Mouse (Mus musculus) lung, postnatal 4 days (tissue): ENCODE results near the gene Rnh1.

Experiments
- DNase-seq, 2 experiments: peaks; one replicate each; pipeline ENCODE4 v3.0.0; 2021

The Rnh1 gene

GRCm38 (mm10) chr7:141204546-141204945, 31.9 kb upstream of the Rnh1 start:
- DNase-seq, result no peak

GRCm38 (mm10) chr7:141198121-141198520, 25.5 kb upstream of the Rnh1 start:
- no peak for DNase-seq

DNA sequence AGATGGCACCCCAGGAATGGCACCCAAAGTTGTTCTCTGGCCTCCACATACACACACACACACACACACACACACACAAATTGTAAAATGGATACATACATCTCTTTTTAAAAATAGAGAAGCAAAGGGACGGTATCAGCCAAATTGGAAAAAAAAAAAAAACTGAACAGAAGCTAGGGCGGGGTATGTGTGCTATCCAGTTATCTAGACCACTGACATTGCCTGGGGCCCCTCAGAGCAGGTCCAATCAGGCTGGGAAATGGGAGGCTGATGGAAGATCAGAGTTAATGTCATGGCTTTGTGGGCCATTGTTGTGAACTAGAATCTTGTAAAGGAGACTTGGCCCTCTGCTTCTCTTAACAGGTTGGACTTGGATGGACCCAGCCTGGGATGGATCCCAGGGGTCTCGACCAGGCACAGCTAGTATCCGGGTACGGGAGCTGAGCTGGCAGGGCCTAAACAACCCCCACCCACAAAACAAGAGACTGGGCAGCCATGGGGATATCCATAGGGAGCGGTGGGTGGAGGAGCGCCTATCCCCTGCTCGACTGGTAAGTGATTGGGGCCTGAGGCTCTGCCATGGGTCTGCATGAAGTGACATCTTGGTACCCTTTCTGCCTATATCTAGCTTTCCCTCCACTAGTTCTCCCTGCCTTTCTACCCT, 24.1 kb upstream of the Rnh1 start:
- no peak for DNase-seq

DNA sequence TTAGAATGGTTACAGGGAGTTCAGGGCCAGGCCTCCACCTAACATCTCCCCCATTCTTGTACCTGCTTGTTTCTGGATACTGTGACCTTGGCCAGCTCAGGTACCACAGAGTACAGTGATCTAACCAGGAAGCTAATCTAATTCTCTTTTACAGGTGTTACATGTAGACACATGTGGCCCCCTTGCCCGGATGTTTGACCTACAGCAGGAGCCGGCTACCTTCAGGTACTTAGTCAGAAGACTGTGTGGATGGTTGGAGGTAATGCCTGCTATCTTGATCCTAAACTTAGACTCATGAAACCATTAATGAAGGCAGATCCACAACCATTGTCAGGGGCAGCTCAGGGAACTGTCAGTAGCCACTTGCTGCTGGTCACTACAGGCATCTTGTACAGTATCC, 23.1 kb upstream of the Rnh1 start:
- no peak for DNase-seq

- peak; percentile 91 to 92 for DNase-seq
These were observed 22.2 kb upstream of the Rnh1 start for GRCm38 (mm10) chr7:141194830-141195229.

GRCm38 (mm10) chr7:141194409-141194808, 21.8 kb upstream of the Rnh1 start:
- no peak for DNase-seq

- peak; percentile 98 to 99 for DNase-seq
These were observed 21.3 kb upstream of the Rnh1 start, which contains the start of the genes Hras and Lrrc56 for GRCm38 (mm10) chr7:141193948-141194347. Gene Hras (minus strand): TSS chr7:141194005. Gene Lrrc56 (plus strand): TSS chr7:141194157.

- peak; percentile 56 to 67 for DNase-seq
These were observed 20.7 kb upstream of the Rnh1 start for GRCm38 (mm10) chr7:141193348-141193856.

GRCm38 (mm10) chr7:141192776-141193347, 20.2 kb upstream of the Rnh1 start:
- DNase-seq, result peak; percentile 52 to 79

DNA sequence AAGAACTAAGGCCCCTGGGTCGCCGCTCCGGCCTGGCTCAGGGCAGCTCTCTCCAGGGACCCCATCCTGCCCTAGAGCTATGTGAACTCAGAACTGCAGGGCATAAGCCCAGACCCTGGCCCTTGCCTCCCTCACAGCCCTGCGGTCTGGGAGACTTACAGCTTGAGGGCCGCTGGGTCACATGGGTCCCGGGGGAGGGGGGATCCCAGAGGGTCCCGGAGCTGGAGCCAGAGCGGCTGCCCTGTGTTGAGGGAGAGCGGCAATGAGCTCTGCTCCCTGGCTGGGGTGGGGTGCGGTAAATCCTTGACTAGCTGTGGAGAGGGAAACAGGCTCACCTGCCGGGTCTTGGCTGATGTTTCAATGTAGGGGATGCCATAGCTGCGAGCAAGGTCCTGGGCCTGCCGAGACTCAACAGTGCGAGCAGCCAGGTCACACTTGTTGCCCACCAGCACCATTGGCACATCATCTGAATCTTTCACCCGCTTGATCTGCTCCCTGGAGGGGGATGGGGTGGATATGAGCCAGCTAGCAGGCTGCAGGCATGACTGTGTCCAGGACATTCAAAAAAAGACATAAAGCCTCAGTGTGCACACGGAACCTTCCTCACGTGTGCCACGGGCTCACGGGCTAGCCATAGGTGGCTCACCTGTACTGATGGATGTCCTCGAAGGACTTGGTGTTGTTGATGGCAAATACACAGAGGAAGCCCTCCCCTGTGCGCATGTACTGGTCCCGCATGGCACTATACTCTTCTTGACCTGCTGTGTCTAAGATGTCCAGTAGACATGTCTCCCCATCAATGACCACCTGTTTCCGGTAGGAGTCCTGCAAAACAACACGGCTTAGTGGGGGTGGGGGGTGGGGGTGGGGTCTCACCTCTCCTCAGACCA, 19.4 kb upstream of the Rnh1 start:
- no peak for DNase-seq

DNA sequence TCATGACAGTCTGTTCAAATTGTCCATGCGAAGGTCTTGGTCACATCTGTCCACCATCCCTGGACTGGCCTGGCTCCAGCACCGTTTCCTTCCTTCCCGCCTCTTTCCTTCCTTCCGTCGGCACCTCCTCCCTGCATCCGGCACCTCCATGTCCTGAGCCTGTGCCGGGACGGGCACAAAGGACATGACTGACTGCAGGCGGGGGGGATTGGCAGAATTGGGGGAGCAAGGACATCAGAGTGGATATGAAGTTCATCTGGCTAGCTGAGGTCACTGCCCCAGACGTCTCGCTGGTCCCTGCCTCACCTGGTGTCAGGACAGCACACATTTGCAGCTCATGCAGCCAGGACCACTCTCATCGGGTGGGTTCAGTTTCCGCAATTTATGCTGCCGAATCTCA, 18.4 kb upstream of the Rnh1 start:
- DNase-seq, result peak; percentile 49 to 69

- no peak for DNase-seq
These were observed 17.6 kb upstream of the Rnh1 start for GRCm38 (mm10) chr7:141190220-141190619.

DNA sequence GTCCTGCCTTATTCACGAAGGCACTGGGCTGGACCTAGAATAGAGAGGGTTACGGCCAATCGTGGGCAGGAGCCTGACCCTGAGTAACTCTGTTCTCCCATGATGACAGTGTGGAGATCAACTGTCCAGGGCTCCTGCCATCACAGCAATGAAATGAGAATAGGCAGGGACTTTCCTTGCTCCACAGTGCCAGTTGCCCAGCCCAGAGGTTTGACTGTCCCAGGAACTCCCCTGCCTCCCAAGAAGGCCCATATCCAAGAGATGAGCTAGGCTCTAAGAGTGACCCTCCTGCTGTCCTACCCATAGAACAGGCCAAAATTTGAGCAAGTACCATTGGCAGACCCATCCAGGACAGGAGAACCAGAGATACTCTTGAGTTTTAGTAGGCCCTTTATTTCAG, 16.1 kb upstream of the Rnh1 start:
- DNase-seq, result no peak

- DNase-seq, result no peak
These were observed 15.5 kb upstream of the Rnh1 start for GRCm38 (mm10) chr7:141188194-141188593.

- peak; percentile 84 to 91 for DNase-seq
These were observed 3.5 kb upstream of the Rnh1 start for GRCm38 (mm10) chr7:141176173-141176572.

GRCm38 (mm10) chr7:141175068-141175467, 2.4 kb upstream of the Rnh1 start:
- DNase-seq, result no peak

DNA sequence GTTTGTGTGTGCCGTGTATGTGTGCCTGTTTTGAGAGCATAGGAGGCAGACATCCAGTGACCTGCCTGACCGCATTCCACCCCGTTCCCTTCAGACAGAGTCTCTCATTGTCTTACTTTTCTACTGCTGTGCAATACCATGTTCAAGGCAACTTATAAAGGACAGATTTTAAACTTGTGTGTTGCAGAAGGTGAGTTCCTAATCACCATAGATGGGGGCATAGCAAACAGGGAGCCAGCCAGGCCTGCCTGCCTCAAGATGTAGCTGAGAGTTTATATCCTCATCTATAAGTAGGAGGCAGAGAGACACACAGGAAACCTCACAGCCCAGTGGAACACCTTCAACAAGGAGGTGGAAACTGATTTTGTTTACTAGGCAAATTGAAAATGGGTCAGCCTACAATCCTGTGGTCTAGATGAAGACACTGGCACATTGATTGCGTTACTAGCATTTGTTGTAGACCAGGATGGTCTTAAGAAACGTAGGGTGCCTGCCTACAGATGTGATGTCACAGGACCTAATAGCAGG, 730 bp upstream of the Rnh1 start:
- DNase-seq, result no peak

DNA sequence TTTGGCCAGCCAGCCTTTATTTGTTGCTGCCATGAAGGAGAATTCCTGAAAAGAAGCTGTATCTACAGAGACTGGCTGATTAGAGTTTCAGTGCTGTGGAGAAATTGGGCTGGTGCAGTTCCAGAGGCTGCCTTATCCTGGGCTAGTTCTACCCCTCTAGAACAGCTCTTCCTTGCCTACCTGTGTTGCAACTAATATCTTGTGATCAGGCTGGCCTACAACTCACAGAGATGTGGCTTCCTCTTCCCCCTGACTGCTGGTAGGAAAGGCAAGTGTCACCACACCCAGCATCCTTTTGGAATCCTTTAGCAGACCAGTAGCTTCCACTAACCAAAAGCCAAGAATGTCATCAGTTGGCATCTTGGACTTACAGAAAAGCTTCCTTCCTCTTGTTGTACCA, 2.8 kb downstream of the Rnh1 start:
- DNase-seq, result no peak

GRCm38 (mm10) chr7:141169300-141169699, 3.4 kb downstream of the Rnh1 start:
- peak in 1 of 2 experiments; percentile 57 for DNase-seq

- DNase-seq, result peak; percentile 80 to 86
These were observed 4.1 kb downstream of the Rnh1 start for GRCm38 (mm10) chr7:141168518-141168953.

DNA sequence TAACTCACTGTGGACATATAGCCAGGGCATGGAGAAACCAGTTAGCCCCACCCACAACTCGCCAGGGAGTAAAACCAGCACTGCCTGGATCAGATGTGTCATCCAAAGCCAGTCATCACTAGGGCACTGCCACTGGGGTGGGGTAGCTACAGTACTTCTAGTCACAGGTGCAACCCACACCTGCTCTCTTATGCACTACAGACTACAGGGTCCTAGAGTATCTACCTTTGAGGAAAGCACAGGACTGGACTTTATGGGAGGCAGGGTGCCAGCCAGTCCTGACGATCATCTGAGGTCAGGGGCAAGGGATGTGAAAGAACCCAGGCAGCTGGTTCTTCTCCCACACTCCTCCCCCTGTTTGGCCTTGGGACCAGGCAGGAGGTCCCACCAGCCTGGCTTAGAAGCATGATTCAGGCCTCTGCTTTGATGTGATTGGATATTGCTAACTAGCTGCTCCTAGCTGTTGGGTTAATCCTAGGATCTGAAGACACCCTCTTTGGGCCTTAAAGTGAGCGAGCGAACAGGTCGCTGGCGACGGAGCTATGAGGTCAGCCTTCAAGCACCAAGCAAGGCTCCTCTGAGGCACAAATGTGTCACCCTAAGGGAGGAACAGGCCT, 4.6 kb downstream of the Rnh1 start:
- peak; percentile 59 to 81 for DNase-seq

GRCm38 (mm10) chr7:141164850-141165249, 7.8 kb downstream of the Rnh1 start:
- DNase-seq, result peak in 1 of 2 experiments; percentile 33

DNA sequence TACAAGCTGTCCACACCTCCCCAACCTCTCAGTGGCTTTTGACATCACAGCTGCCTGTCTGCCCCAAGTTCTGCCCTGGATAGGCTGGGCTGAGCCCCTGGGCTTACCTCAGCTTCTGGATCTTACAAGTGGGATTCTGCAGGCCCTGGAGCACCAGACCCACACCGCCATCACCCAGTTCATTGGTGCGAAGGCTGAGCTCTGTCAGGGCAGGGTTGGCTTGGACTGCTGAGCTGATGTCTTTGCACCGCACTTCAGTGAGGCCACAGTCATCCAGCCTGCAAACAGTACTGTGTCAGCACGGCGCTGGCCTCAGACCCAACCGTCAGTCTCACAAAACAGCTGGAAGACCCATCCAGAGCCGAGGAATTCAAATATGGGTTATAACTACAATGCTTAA, 8.3 kb downstream of the Rnh1 start:
- no peak for DNase-seq
